Mouse (Mus musculus): ENCODE data around the gene Dnmbp.

The Dnmbp gene

GRCm38 (mm10) chr19:43912775-43913486 is 27.1 kb downstream of the Dnmbp start:
- DNase-seq (ENCODE audit: low read depth, low spot score), result no peak

- DNase-seq (ENCODE audit: low read depth, low spot score), result no peak
Observed at GRCm38 (mm10) chr19:43906492-43906891, 33.5 kb downstream of the Dnmbp start.

GRCm38 (mm10) chr19:43905985-43906384 is 34.0 kb downstream of the Dnmbp start:
- no peak for DNase-seq (ENCODE audit: low read depth, low spot score)

- DNase-seq (ENCODE audit: low read depth, low spot score), result no peak
Observed at GRCm38 (mm10) chr19:43905136-43905535, 34.9 kb downstream of the Dnmbp start.

GRCm38 (mm10) chr19:43904327-43904726 is 35.7 kb downstream of the Dnmbp start:
- DNase-seq (ENCODE audit: low read depth, low spot score), result no peak

- no peak for DNase-seq (ENCODE audit: low read depth, low spot score)
Observed at GRCm38 (mm10) chr19:43902887-43903286, 37.1 kb downstream of the Dnmbp start.

- DNase-seq (ENCODE audit: low read depth, low spot score), result no peak
Observed at GRCm38 (mm10) chr19:43900690-43901089, 39.3 kb downstream of the Dnmbp start.

GRCm38 (mm10) chr19:43898547-43898946 is 41.4 kb downstream of the Dnmbp start:
- DNase-seq (ENCODE audit: low read depth, low spot score), result no peak

- no peak for DNase-seq (ENCODE audit: low read depth, low spot score)
Observed at GRCm38 (mm10) chr19:43896441-43896840, 43.5 kb downstream of the Dnmbp start.

- DNase-seq (ENCODE audit: low read depth, low spot score), result no peak
Observed at GRCm38 (mm10) chr19:43895951-43896350, 44.0 kb downstream of the Dnmbp start.

- no peak for DNase-seq (ENCODE audit: low read depth, low spot score)
Observed at GRCm38 (mm10) chr19:43894821-43895220, 45.2 kb downstream of the Dnmbp start.

GRCm38 (mm10) chr19:43894070-43894469 is 45.9 kb downstream of the Dnmbp start:
- DNase-seq (ENCODE audit: low read depth, low spot score), result no peak

- DNase-seq (ENCODE audit: low read depth, low spot score), result no peak
Observed at GRCm38 (mm10) chr19:43890487-43890886, 49.5 kb downstream of the Dnmbp start.

- DNase-seq (ENCODE audit: low read depth, low spot score), result no peak
Observed at GRCm38 (mm10) chr19:43887725-43888124, 52.3 kb downstream of the Dnmbp start.

- no peak for DNase-seq (ENCODE audit: low read depth, low spot score)
Observed at GRCm38 (mm10) chr19:43887242-43887641, 52.7 kb downstream of the Dnmbp start.

- no peak for DNase-seq (ENCODE audit: low read depth, low spot score)
Observed at GRCm38 (mm10) chr19:43886371-43887099, 53.5 kb downstream of the Dnmbp start.

- DNase-seq (ENCODE audit: low read depth, low spot score), result no peak
Observed at GRCm38 (mm10) chr19:43884668-43885498, 55.1 kb downstream of the Dnmbp start.

GRCm38 (mm10) chr19:43882895-43883573 is 57.0 kb downstream of the Dnmbp start:
- no peak for DNase-seq (ENCODE audit: low read depth, low spot score)

- DNase-seq (ENCODE audit: low read depth, low spot score), result no peak
Observed at GRCm38 (mm10) chr19:43881615-43882014, 58.4 kb downstream of the Dnmbp start.

GRCm38 (mm10) chr19:43880420-43880819 is 59.6 kb downstream of the Dnmbp start:
- DNase-seq (ENCODE audit: low read depth, low spot score), result no peak

GRCm38 (mm10) chr19:43879401-43880212 is 60.4 kb downstream of the Dnmbp start:
- peak; percentile 76 for DNase-seq (ENCODE audit: low read depth, low spot score)

Data from WW6 (cell line).